Mouse (Mus musculus): ENCODE measurements around the gene Nap1l3. TPM values are rescaled to one million over a fixed set of nuclear protein-coding genes. Genes with fewer than 3 reads are reported as not detected.

The Nap1l3 gene
- 7.8 TPM for polyA plus RNA-seq (2014; fragmentation: Illumina TruSeq; extraction: RNeasy Lipid Tissue Mini Kit (QIAGEN cat#74804); ENCODE audit: low read depth, low replicate concordance)

DNA sequence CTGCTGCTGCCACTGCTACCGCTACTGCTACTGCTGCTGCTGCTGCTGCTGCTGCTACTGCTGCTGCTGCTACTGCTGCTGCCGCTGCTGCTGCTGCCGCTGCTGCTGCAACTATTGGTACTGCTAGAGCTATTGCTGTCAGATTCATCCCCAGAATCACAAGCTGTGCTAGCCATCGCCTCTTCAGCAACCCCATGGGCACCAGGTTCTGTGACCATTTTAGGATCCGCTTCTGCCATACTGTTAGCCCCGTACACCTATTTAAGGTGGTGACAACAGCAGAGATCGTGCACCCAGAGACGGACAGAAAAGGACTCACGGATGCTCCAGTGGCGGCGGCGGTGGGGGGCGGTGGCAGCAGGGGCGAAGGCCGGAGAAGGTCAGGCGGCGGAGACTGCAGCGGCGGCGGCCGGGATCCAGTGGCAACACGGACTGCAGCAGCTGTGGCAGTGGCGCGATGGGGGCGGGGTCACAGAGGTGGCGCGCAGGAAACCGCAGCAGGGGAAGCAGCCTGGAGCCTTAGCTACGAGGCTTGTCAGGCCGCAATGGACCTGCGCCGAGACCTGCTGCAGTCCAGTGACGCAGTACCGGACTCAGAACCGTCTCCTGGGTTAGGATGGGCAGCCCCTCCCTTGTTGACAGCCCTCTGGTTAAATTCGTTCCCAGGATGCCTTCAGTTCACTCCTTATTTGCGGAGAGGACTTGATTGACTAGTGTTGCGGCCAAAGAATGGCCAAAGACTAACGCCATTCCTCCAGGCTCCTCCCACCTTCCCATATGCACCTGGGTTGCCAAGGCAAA lies at the start of gene Nap1l3:
TSS of gene Nap1l3 (minus strand) at position 621 of the 801 bp plus-strand sequence.

